Comparison of ENCODE assay signal across 9 mouse cellular contexts in the genomic region with DNA sequence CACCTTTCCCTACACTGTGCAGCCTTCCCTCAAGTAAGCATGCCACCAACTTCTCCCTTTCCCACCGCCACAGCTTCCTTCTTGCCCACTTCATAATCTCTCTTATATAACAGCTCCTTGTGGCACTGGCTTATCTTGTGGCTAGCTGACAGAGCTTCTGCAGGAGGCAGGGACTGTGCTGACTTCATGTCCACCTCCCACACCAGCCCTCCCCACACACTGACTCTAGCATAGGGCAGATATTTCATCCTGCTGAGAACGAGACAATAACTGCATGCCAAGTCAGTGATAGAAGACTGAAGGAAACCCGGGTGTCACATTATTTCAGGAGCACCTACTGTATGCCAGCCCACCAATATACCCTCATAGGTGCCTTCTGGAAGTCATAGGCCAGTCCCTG. TPM values are rescaled to one million over a fixed set of nuclear protein-coding genes. Genes with fewer than 3 reads are reported as not detected.
DNase-seq lines count a peak whose midpoint lies in the region; ATAC-seq and TF ChIP-seq lines count a peak whose summit lies in the region.
"Had no signal": no experiment of that assay in that cellular context is flagged by ENCODE, and none has a peak within 500 bp of the region (broad histone marks: within the 10 kb centered on the region; RNA-seq: fewer than 3 reads in every experiment).

No protein-coding gene starts in this region.

- H3K4me3 ChIP-seq in heart, adult 2 months, result no peak overlapping the region; the same call in 1 of the 2 replicates
- peak overlapping the region; percentile 25; the same call in 1 of the 2 replicates for H3K4me3 ChIP-seq in intestine, embryonic 16.5 days (ENCODE audit: low read length)
- H3K4me3 ChIP-seq in stomach, postnatal 0 days (ENCODE audit: low read depth, low read length), result no peak overlapping the region

- no peak for TF ChIP-seq POLR2A in heart, adult 2 months (IDR thresholded peaks at IDR 0.05; ENCODE audit: insufficient read depth, low read depth, low read length)

- ATAC-seq in intestine, embryonic 16.5 days, result no peak
- ATAC-seq in stomach, postnatal 0 days (ENCODE audit: low FRiP score, low TSS enrichment), result no peak

- H3K9me3 ChIP-seq in intestine, embryonic 16.5 days (ENCODE audit: control insufficient read depth, low read length), result no peaks in the 10 kb centered on the region
- no peaks in the 10 kb centered on the region for H3K9me3 ChIP-seq in stomach, postnatal 0 days (ENCODE audit: control insufficient read depth, low read length)

- intact Hi-C loops in heart, adult 2 months (cut with DNase I), result loop anchor here (5.0 to 10.0 kb wide), 4 partner anchors 43 to 889 kb away; a partner anchor contains a TSS
- intact Hi-C loops in heart, postnatal 25 days (cut with DNase I), result loop anchor here (5.0 to 10.0 kb wide), 3 partner anchors 88 to 311 kb away; a partner anchor contains a TSS
- intact Hi-C loops in left cerebral cortex, postnatal 14 days (cut with DNase I), result no loop called here

- H3K4me2 ChIP-seq in intestine, embryonic 16.5 days (ENCODE audit: low read depth, low read length), result peak overlapping the region; percentile 74
- peak overlapping the region; percentile 72 for H3K4me2 ChIP-seq in stomach, postnatal 0 days (replicated peaks; ENCODE audit: low read depth)
- H3K4me2 ChIP-seq: midbrain, embryonic 11.5 days had no signal

- H3K9ac ChIP-seq in heart, adult 2 months (ENCODE audit: low read depth, low read length), result no peak overlapping the region
- peak overlapping the region; percentile 57; the same call in 1 of the 2 replicates for H3K9ac ChIP-seq in intestine, embryonic 16.5 days (ENCODE audit: low read depth, low read length)
- 0 out of 2 replicates have a peak overlapping the region, but pooled peaks have one; percentile 3 for H3K9ac ChIP-seq in stomach, postnatal 0 days (ENCODE audit: low read length)

- no peaks in the 10 kb centered on the region for H3K79me2 ChIP-seq in heart, adult 2 months (replicated peaks; ENCODE audit: control insufficient read depth, insufficient read depth, low read length)

- WGBS in heart, adult 2 months, result 17% methylated on average over 3 of the region's 3 CpGs
- 67% methylated on average over 3 of the region's 3 CpGs for WGBS in intestine, embryonic 16.5 days
- 54% methylated on average over 3 of the region's 3 CpGs for whole genome bisulfite sequencing in stomach, postnatal 0 days

- no peak for TF ChIP-seq CTCF in heart, adult 2 months (IDR thresholded peaks at IDR 0.05)
- TF ChIP-seq CTCF in stomach, postnatal 0 days (IDR thresholded peaks at IDR 0.05; ENCODE audit: low read depth), result no peak

- H3K27ac ChIP-seq in heart, adult 2 months, result peak overlapping the region; percentile 78
- peak overlapping the region; percentile 64 for H3K27ac ChIP-seq in intestine, embryonic 16.5 days (ENCODE audit: low read length)
- peak overlapping the region; percentile 91 for H3K27ac ChIP-seq in stomach, postnatal 0 days (replicated peaks)

- peak in 1 of 2 experiments; percentile 26 for DNase-seq in heart, adult 2 months
- no peak for DNase-seq in heart, postnatal 25 days (ENCODE audit: low spot score)
- peak; percentile 32 for DNase-seq in spleen, adult 12 weeks (ENCODE audit: low spot score)
- DNase-seq in spleen, adult 18-20 months, result no peak
- no peak for DNase-seq in stomach, postnatal 0 days (ENCODE audit: low spot score)
- no peak for DNase-seq in left cerebral cortex, postnatal 14 days (ENCODE audit: low spot score in 2 of 2)
- no peak for DNase-seq in urinary bladder, adult 2 months (ENCODE audit: low spot score)

- no peaks in the 10 kb centered on the region for H3K27me3 ChIP-seq in heart, adult 2 months (ENCODE audit: control insufficient read depth, insufficient read depth, low read length)
- H3K27me3 ChIP-seq in intestine, embryonic 16.5 days (replicated peaks; ENCODE audit: control insufficient read depth, insufficient read depth, low read length), result no peaks in the 10 kb centered on the region
- H3K27me3 ChIP-seq in stomach, postnatal 0 days (ENCODE audit: control insufficient read depth, insufficient read depth, low read length), result no peaks in the 10 kb centered on the region

- no peaks in the 10 kb centered on the region; the same call in none of the 2 replicates for H3K36me3 ChIP-seq in heart, adult 2 months (ENCODE audit: control insufficient read depth, insufficient read depth, low read length)
- peaks cover 25% of the 10 kb centered on the region for H3K36me3 ChIP-seq in intestine, embryonic 16.5 days (ENCODE audit: control insufficient read depth, insufficient read depth, low read length)
- H3K36me3 ChIP-seq in stomach, postnatal 0 days (ENCODE audit: control insufficient read depth, insufficient read depth, low read length), result peaks cover 15% of the 10 kb centered on the region

- H3K4me1 ChIP-seq in heart, adult 2 months (ENCODE audit: control insufficient read depth, insufficient read depth, low read length), result peaks cover 21% of the 10 kb centered on the region
- H3K4me1 ChIP-seq in intestine, embryonic 16.5 days (ENCODE audit: control insufficient read depth, insufficient read depth, low read length), result peaks cover 32% of the 10 kb centered on the region
- H3K4me1 ChIP-seq in stomach, postnatal 0 days (replicated peaks; ENCODE audit: control insufficient read depth, insufficient read depth), result peaks cover 6% of the 10 kb centered on the region

- TF ChIP-seq EP300 in heart, adult 2 months (IDR thresholded peaks at IDR 0.05; ENCODE audit: insufficient read depth, low read depth, low read length), result no peak
- no peak for TF ChIP-seq EP300 in stomach, postnatal 0 days (optimal IDR thresholded peaks at IDR 0.05)

RNA-seq across cellular contexts. Expression of a gene that starts 4.2 kb away (rescaled TPM):
- 10 to 100 TPM; 65.6 to 70.8 TPM for total RNA-seq in heart, adult 2 months (2021)
- polyA plus RNA-seq in heart, adult 2 months (2012; rRNA removed), result 123 and 126 TPM in 2 replicates
- 10 to 100 TPM; 60.2 to 63.3 TPM for total RNA-seq in heart, postnatal 25 days (2021)
- 189 and 191 TPM in 2 replicates for polyA plus RNA-seq in intestine, embryonic 16.5 days (2015; fragmentation: Nextera tagmentation; extraction: Ambion mirVana)
- 161 and 178 TPM in 2 replicates for polyA plus RNA-seq in stomach, postnatal 0 days (2015; fragmentation: Nextera tagmentation; extraction: Ambion mirVana)
- 10 to 100 TPM; 22.2 to 25.4 TPM for total RNA-seq in left cerebral cortex, postnatal 14 days (2021)
- 32.0 and 34.9 TPM in 2 replicates for polyA plus RNA-seq in urinary bladder, adult 2 months (2012; rRNA removed)

RNA-seq across cellular contexts. Expression of a gene that starts 9.4 kb away (rescaled TPM):
- total RNA-seq in heart, adult 2 months (2021), result 10 to 100 TPM; 16.1 to 19.1 TPM
- polyA plus RNA-seq in heart, adult 2 months (2012; rRNA removed), result 10.5 and 18.0 TPM in 2 replicates
- 10 to 100 TPM; 17.3 to 18.4 TPM for total RNA-seq in heart, postnatal 25 days (2021)
- 57.5 and 67.5 TPM in 2 replicates for polyA plus RNA-seq in intestine, embryonic 16.5 days (2015; fragmentation: Nextera tagmentation; extraction: Ambion mirVana)
- 52.4 and 55.5 TPM in 2 replicates for polyA plus RNA-seq in stomach, postnatal 0 days (2015; fragmentation: Nextera tagmentation; extraction: Ambion mirVana)
- 10 to 100 TPM; 19.5 to 24.4 TPM for total RNA-seq in left cerebral cortex, postnatal 14 days (2021)
- 32.1 and 33.0 TPM in 2 replicates for polyA plus RNA-seq in urinary bladder, adult 2 months (2012; rRNA removed)

RNA-seq across cellular contexts. Expression of a gene that starts 9.7 kb away (rescaled TPM):
- not detected for total RNA-seq in heart, adult 2 months (2021)
- polyA plus RNA-seq in heart, adult 2 months (2012; rRNA removed), result not detected in 2 replicates
- under 1 TPM; 0.18 to 0.22 TPM for total RNA-seq in heart, postnatal 25 days (2021)
- 0.15 and 0.33 TPM in 2 replicates for polyA plus RNA-seq in intestine, embryonic 16.5 days (2015; fragmentation: Nextera tagmentation; extraction: Ambion mirVana)
- polyA plus RNA-seq in stomach, postnatal 0 days (2015; fragmentation: Nextera tagmentation; extraction: Ambion mirVana), result 0.18 and 0.35 TPM in 2 replicates
- under 1 TPM; 0.33 to 0.61 TPM for total RNA-seq in left cerebral cortex, postnatal 14 days (2021)
- 0.21 and 0.24 TPM in 2 replicates for polyA plus RNA-seq in urinary bladder, adult 2 months (2012; rRNA removed)

RNA-seq across cellular contexts. Expression of a gene that starts 12.2 kb away (rescaled TPM):
- 1 to 10 TPM; 3.9 to 4.0 TPM for total RNA-seq in heart, adult 2 months (2021)
- 9.0 and 11.2 TPM in 2 replicates for polyA plus RNA-seq in heart, adult 2 months (2012; rRNA removed)
- 1 to 10 TPM; 6.0 to 6.5 TPM for total RNA-seq in heart, postnatal 25 days (2021)
- polyA plus RNA-seq in intestine, embryonic 16.5 days (2015; fragmentation: Nextera tagmentation; extraction: Ambion mirVana), result 115 and 118 TPM in 2 replicates
- polyA plus RNA-seq in stomach, postnatal 0 days (2015; fragmentation: Nextera tagmentation; extraction: Ambion mirVana), result 23.5 and 26.0 TPM in 2 replicates
- 1 to 10 TPM; 9.1 to 9.8 TPM for total RNA-seq in left cerebral cortex, postnatal 14 days (2021)
- 6.6 and 6.7 TPM in 2 replicates for polyA plus RNA-seq in urinary bladder, adult 2 months (2012; rRNA removed)

RNA-seq across cellular contexts. Expression of a gene that starts 35.6 kb away (rescaled TPM):
- under 1 TPM; 0.09 to 0.13 TPM for total RNA-seq in heart, adult 2 months (2021)
- polyA plus RNA-seq in heart, adult 2 months (2012; rRNA removed), result 0.41 and 1.2 TPM in 2 replicates
- not detected for total RNA-seq in heart, postnatal 25 days (2021)
- 29.9 and 31.6 TPM in 2 replicates for polyA plus RNA-seq in intestine, embryonic 16.5 days (2015; fragmentation: Nextera tagmentation; extraction: Ambion mirVana)
- 32.5 and 38.1 TPM in 2 replicates for polyA plus RNA-seq in stomach, postnatal 0 days (2015; fragmentation: Nextera tagmentation; extraction: Ambion mirVana)
- under 1 TPM; 0.42 to 0.70 TPM for total RNA-seq in left cerebral cortex, postnatal 14 days (2021)
- polyA plus RNA-seq in urinary bladder, adult 2 months (2012; rRNA removed), result 14.2 and 17.5 TPM in 2 replicates
